Mouse (Mus musculus) erythroblast, embryonic 14.5 days (primary cell): ENCODE data around the gene Ccdc57. TPM values are rescaled to one million over a fixed set of nuclear protein-coding genes. Genes with fewer than 3 reads are reported as not detected.
A peak's percentile ranks its signal among the peaks of the same experiment; 100 is the strongest.

ENCODE experiments used
- H3K27me3 ChIP-seq: 2 replicates; pipeline ENCODE4 v1.6.1; 2012; ENCODE audit warnings: inconsistent platforms; ENCODE audit not compliant: control insufficient read depth
- H3K36me3 ChIP-seq: 2 replicates; pipeline ENCODE4 v1.6.1; 2012; ENCODE audit warnings: mild to moderate bottlenecking, inconsistent platforms; ENCODE audit not compliant: control insufficient read depth
- H3K4me1 ChIP-seq: 2 replicates; pipeline ENCODE4 v1.6.1; 2012; ENCODE audit warnings: inconsistent platforms; ENCODE audit not compliant: control insufficient read depth
- H3K4me3 ChIP-seq: replicated peaks from 2 replicates; pipeline ENCODE3; 2012; ENCODE audit warnings: moderate library complexity, mild to moderate bottlenecking, inconsistent platforms
- H3K9me3 ChIP-seq: 2 replicates; pipeline ENCODE4 v1.6.1; 2012; ENCODE audit warnings: low read length, inconsistent platforms, mixed read lengths; ENCODE audit not compliant: control insufficient read depth
- GATA1 ChIP-seq: IDR thresholded peaks from 2 replicates; pipeline ENCODE4 v1.6.1; 2012; ENCODE audit warnings: low read length, inconsistent platforms, mixed read lengths
- TAL1 ChIP-seq: IDR thresholded peaks from 3 replicates; pipeline ENCODE4 v1.6.1; 2012; ENCODE audit warnings: low read length, inconsistent platforms, mixed read lengths
- polyA plus RNA-seq: library from polyadenylated mRNA; stranded (reverse); fragments of >175 nt; gene quantifications from 2 replicates; pipeline ENCODE4 v1.2.3, GENCODE M21; 2012

The Ccdc57 gene
- polyA plus RNA-seq, 1 experiment: 0.39 TPM

GRCm38 (mm10) chr11:120829757-120830532, 102.7 kb downstream of the Ccdc57 start:
- Histone ChIP-seq H3K27me3 (no peaks in the 10 kb centered on the region), H3K36me3 (peaks cover 3% of the 10 kb centered on the region; the same call in 1 of the 2 replicates), H3K4me3 (no peak overlapping the region), H3K4me1 (peaks cover 23% of the 10 kb centered on the region), H3K9me3 (no peaks in the 10 kb centered on the region)
- no peak for TF ChIP-seq TAL1
- TF ChIP-seq GATA1: no peak

GRCm38 (mm10) chr11:120828416-120828815, 104.3 kb downstream of the Ccdc57 start:
- H3K36me3 ChIP-seq: peaks cover 3% of the 10 kb centered on the region; the same call in 1 of the 2 replicates
- no peaks in the 10 kb centered on the region for H3K9me3 ChIP-seq
- no peaks in the 10 kb centered on the region for H3K27me3 ChIP-seq
- TF ChIP-seq GATA1 (no peak), TAL1 (no peak)
- peaks cover 32% of the 10 kb centered on the region for H3K4me1 ChIP-seq
- H3K4me3 ChIP-seq: no peak overlapping the region

GRCm38 (mm10) chr11:120826016-120826953, 106.4 kb downstream of the Ccdc57 start:
- Histone ChIP-seq H3K4me1 (peaks cover 46% of the 10 kb centered on the region), H3K4me3 (no peak overlapping the region)
- TF ChIP-seq TAL1 (no peak), GATA1 (no peak)

GRCm38 (mm10) chr11:120825289-120825863, 107.3 kb downstream of the Ccdc57 start:
- Histone ChIP-seq H3K4me3 (peak overlapping the region; percentile 82), H3K4me1 (peaks cover 53% of the 10 kb centered on the region), H3K9me3 (no peaks in the 10 kb centered on the region), H3K36me3 (peaks cover 24% of the 10 kb centered on the region), H3K27me3 (no peaks in the 10 kb centered on the region)
- TF ChIP-seq GATA1 (no peak), TAL1 (no peak)

More at GRCm38 (mm10) chr11:120826016-120826953, 106.4 kb downstream of the Ccdc57 start:
- Histone ChIP-seq H3K36me3 (peaks cover 15% of the 10 kb centered on the region), H3K9me3 (no peaks in the 10 kb centered on the region), H3K27me3 (no peaks in the 10 kb centered on the region)

GRCm38 (mm10) chr11:120824787-120825288, 107.8 kb downstream of the Ccdc57 start:
- Histone ChIP-seq H3K4me1 (peaks cover 53% of the 10 kb centered on the region), H3K36me3 (peaks cover 29% of the 10 kb centered on the region), H3K9me3 (no peaks in the 10 kb centered on the region), H3K4me3 (peak overlapping the region; percentile 82), H3K27me3 (no peaks in the 10 kb centered on the region)
- TF ChIP-seq TAL1 (no peak), GATA1 (no peak)

GRCm38 (mm10) chr11:120823956-120824786, 108.5 kb downstream of the Ccdc57 start, which contains the start of gene Fasn:
Gene Fasn (minus strand): TSS chr11:120824547.
- H3K36me3 ChIP-seq: peaks cover 36% of the 10 kb centered on the region
- peak within 1 kb of the TSS; percentile 82 for H3K4me3 ChIP-seq
- H3K27me3 ChIP-seq: no peaks in the 10 kb centered on the region
- H3K4me1 ChIP-seq: peaks cover 53% of the 10 kb centered on the region
- no peaks in the 10 kb centered on the region for H3K9me3 ChIP-seq
- no peak for TF ChIP-seq TAL1
- no peak for TF ChIP-seq GATA1

GRCm38 (mm10) chr11:120823551-120823947, 109.1 kb downstream of the Ccdc57 start:
- no peaks in the 10 kb centered on the region for H3K27me3 ChIP-seq
- peaks cover 42% of the 10 kb centered on the region for H3K36me3 ChIP-seq
- peak overlapping the region; percentile 82 for H3K4me3 ChIP-seq
- peaks cover 53% of the 10 kb centered on the region for H3K4me1 ChIP-seq
- no peak for TF ChIP-seq TAL1
- TF ChIP-seq GATA1: no peak
- no peaks in the 10 kb centered on the region for H3K9me3 ChIP-seq
